Mouse (Mus musculus): ENCODE data around the gene Lrrn3. TPM values are rescaled to one million over a fixed set of nuclear protein-coding genes. Genes with fewer than 3 reads are reported as not detected.

Gene Lrrn3
- polyA plus RNA-seq, 1 experiment from 2014 or later: 1.9 TPM

- H3K4me1 ChIP-seq (replicated peaks; ENCODE audit: control insufficient read depth, insufficient read depth, low read length): no peaks in the 10 kb centered on the region
- H3K9ac ChIP-seq (ENCODE audit: low read depth, low read length): no peak overlapping the region
- ATAC-seq: no peak
- no peak overlapping the region for H3K4me2 ChIP-seq (replicated peaks; ENCODE audit: low read depth)
- H3K27me3 ChIP-seq (replicated peaks; ENCODE audit: control insufficient read depth, insufficient read depth, low read length): no peaks in the 10 kb centered on the region
- no peaks in the 10 kb centered on the region for H3K36me3 ChIP-seq (ENCODE audit: control insufficient read depth, insufficient read depth)
- no peak for TF ChIP-seq CTCF (IDR thresholded peaks at IDR 0.05; ENCODE audit: low read depth)
- H3K4me3 ChIP-seq (ENCODE audit: low read depth, low read length): no peak overlapping the region
- no peak overlapping the region for H3K27ac ChIP-seq (ENCODE audit: low read depth, low read length)
- no peaks in the 10 kb centered on the region for H3K9me3 ChIP-seq (ENCODE audit: control insufficient read depth)
Measured at GRCm38 (mm10) chr12:41416635-41417034, 69.6 kb downstream of the Lrrn3 start.

GRCm38 (mm10) chr12:41409431-41409830, 76.8 kb downstream of the Lrrn3 start:
- 40% methylated on average over 3 of the region's 3 CpGs for WGBS

GRCm38 (mm10) chr12:41401923-41402322, 84.3 kb downstream of the Lrrn3 start:
- Histone ChIP-seq H3K36me3 (ENCODE audit: control insufficient read depth, insufficient read depth) (no peaks in the 10 kb centered on the region), H3K4me2 (replicated peaks; ENCODE audit: low read depth) (no peak overlapping the region), H3K27me3 (replicated peaks; ENCODE audit: control insufficient read depth, insufficient read depth, low read length) (no peaks in the 10 kb centered on the region), H3K4me1 (replicated peaks; ENCODE audit: control insufficient read depth, insufficient read depth, low read length) (no peaks in the 10 kb centered on the region), H3K27ac (ENCODE audit: low read depth, low read length) (no peak overlapping the region), H3K9ac (ENCODE audit: low read depth, low read length) (no peak overlapping the region), H3K9me3 (ENCODE audit: control insufficient read depth) (no peaks in the 10 kb centered on the region), H3K4me3 (ENCODE audit: low read depth, low read length) (no peak overlapping the region)
- no peak for ATAC-seq
- TF ChIP-seq CTCF (IDR thresholded peaks at IDR 0.05; ENCODE audit: low read depth): no peak
- WGBS: 47% methylated on average over 3 of the region's 3 CpGs

More at GRCm38 (mm10) chr12:41409431-41409830, 76.8 kb downstream of the Lrrn3 start:
- no peak overlapping the region for H3K4me3 ChIP-seq (ENCODE audit: low read depth, low read length)
- no peak for ATAC-seq
- no peak overlapping the region for H3K9ac ChIP-seq (ENCODE audit: low read depth, low read length)
- no peaks in the 10 kb centered on the region for H3K9me3 ChIP-seq (ENCODE audit: control insufficient read depth)
- TF ChIP-seq CTCF (IDR thresholded peaks at IDR 0.05; ENCODE audit: low read depth): no peak
- H3K36me3 ChIP-seq (ENCODE audit: control insufficient read depth, insufficient read depth): no peaks in the 10 kb centered on the region
- no peaks in the 10 kb centered on the region for H3K27me3 ChIP-seq (replicated peaks; ENCODE audit: control insufficient read depth, insufficient read depth, low read length)
- no peak overlapping the region for H3K27ac ChIP-seq (ENCODE audit: low read depth, low read length)
- H3K4me2 ChIP-seq (replicated peaks; ENCODE audit: low read depth): no peak overlapping the region
- H3K4me1 ChIP-seq (replicated peaks; ENCODE audit: control insufficient read depth, insufficient read depth, low read length): no peaks in the 10 kb centered on the region
